Mouse (Mus musculus) midbrain, postnatal 0 days (tissue): ENCODE results near the gene Tmem212. TPM values are rescaled to one million over a fixed set of nuclear protein-coding genes. Genes with fewer than 3 reads are reported as not detected.

ENCODE experiments used
- ATAC-seq: fragments of 200-750 bp; cut with Nextera tagmentation; 2 replicates; pipeline ENCODE4 v1.8.0; 2017; ENCODE audit warnings: moderate number of reproducible peaks, mild to moderate bottlenecking, moderate TSS enrichment, moderate library complexity; ENCODE audit not compliant: low FRiP score
- DNase-seq: peaks from one replicate; pipeline ENCODE4 v3.0.0-alpha.2; 2015; ENCODE audit warnings: low spot score
- H3K27ac ChIP-seq: fragments of 300-500 bp; sonication (generic); 2 replicates; pipeline ENCODE4 v1.5.1; 2014; ENCODE audit warnings: low read depth, mild to moderate bottlenecking, low read length, mixed read lengths
- H3K27me3 ChIP-seq: fragments of 300-500 bp; sonication (generic); 2 replicates; pipeline ENCODE4 v1.6.1; 2014; ENCODE audit warnings: low read length, control low read depth, mixed read lengths; ENCODE audit not compliant: insufficient read depth
- H3K36me3 ChIP-seq: fragments of 300-500 bp; sonication (generic); 2 replicates; pipeline ENCODE4 v1.6.1; 2014; ENCODE audit warnings: low read length, control low read depth, mixed read lengths; ENCODE audit not compliant: insufficient read depth
- H3K4me1 ChIP-seq: fragments of 300-500 bp; sonication (generic); 2 replicates; pipeline ENCODE4 v1.6.1; 2014; ENCODE audit warnings: mild to moderate bottlenecking, control low read depth, antibody characterized with exemption, low read length, mixed read lengths; ENCODE audit not compliant: insufficient read depth
- H3K4me2 ChIP-seq: fragments of 300-500 bp; sonication (generic); 2 replicates; pipeline ENCODE4 v1.6.1; 2014; ENCODE audit warnings: low read depth, mild to moderate bottlenecking, low read length, mixed read lengths; ENCODE audit not compliant: poor library complexity, severe bottlenecking
- H3K4me3 ChIP-seq: fragments of 300-500 bp; sonication (generic); 2 replicates; pipeline ENCODE4 v1.5.1; 2014; ENCODE audit warnings: low read depth, mild to moderate bottlenecking, low read length, moderate library complexity
- H3K9ac ChIP-seq: fragments of 300-500 bp; sonication (generic); replicated peaks from 2 replicates; pipeline ENCODE4 v1.6.1; 2014; ENCODE audit warnings: mild to moderate bottlenecking, low read length, moderate library complexity, mixed read lengths; ENCODE audit not compliant: poor library complexity, severe bottlenecking
- H3K9me3 ChIP-seq: fragments of 300-500 bp; sonication (generic); 2 replicates; pipeline ENCODE4 v1.6.1; 2016; ENCODE audit warnings: low read length, control low read depth
- CTCF ChIP-seq: IDR thresholded peaks from 2 replicates; pipeline ENCODE4 v1.5.1; 2016; ENCODE audit warnings: antibody characterized with exemption, mild to moderate bottlenecking
- WGBS: fragments of 180-500 bp; shearing (Covaris S2); extraction: QIAGEN DNeasy Blood & Tissue Kit; methylation state at CpG from one replicate; pipeline ENCODE4 v1.1.7; 2014; 5-methylcytosine and 5-hydroxymethylcytosine counted together
- polyA plus RNA-seq: library from polyadenylated mRNA; unstranded; fragments of >200 nt; fragmentation: Nextera tagmentation; extraction: Ambion mirVana; gene quantifications from 2 replicates; pipeline ENCODE4 v1.2.1, GENCODE M21; 2015
- total RNA-seq: library from RNA; depleted of rRNA; stranded (reverse); fragments of >200 nt; gene quantifications from 2 replicates; pipeline ENCODE4 v1.2.3, GENCODE M21; 2014; rRNA removed

Gene Tmem212
- total and polyA plus RNA-seq, 2 experiments from 2014 or later = 4.8 to 9.6 TPM

GRCm38 (mm10) chr3:27827236-27827635 lies 68.9 kb downstream of the Tmem212 start:
- WGBS = 85% methylated on average over 3 of the region's 3 CpGs
- Histone ChIP-seq H3K27me3 (no peaks in the 10 kb centered on the region), H3K9me3 (no peaks in the 10 kb centered on the region), H3K36me3 (no peaks in the 10 kb centered on the region), H3K27ac (no peak overlapping the region), H3K4me2 (no peak overlapping the region), H3K9ac (no peak overlapping the region), H3K4me3 (no peak overlapping the region), H3K4me1 (no peaks in the 10 kb centered on the region)
- ATAC-seq (no peak), DNase-seq (no peak)
- TF ChIP-seq CTCF = no peak

- H3K27me3 ChIP-seq = no peaks in the 10 kb centered on the region
- H3K9me3 ChIP-seq = no peaks in the 10 kb centered on the region
- ATAC-seq (no peak), DNase-seq (no peak)
- no peaks in the 10 kb centered on the region for H3K4me1 ChIP-seq
- H3K4me3 ChIP-seq = no peak overlapping the region
- WGBS = 85% methylated on average over 4 of the region's 4 CpGs
- H3K27ac ChIP-seq = no peak overlapping the region
- no peak overlapping the region for H3K9ac ChIP-seq
- no peaks in the 10 kb centered on the region for H3K36me3 ChIP-seq
- H3K4me2 ChIP-seq = no peak overlapping the region
- TF ChIP-seq CTCF = no peak
Observed at GRCm38 (mm10) chr3:27825985-27826384, 70.2 kb downstream of the Tmem212 start.

Other genes starting within 250 kb of the Tmem212 start
- 13.4 and 16.7 TPM in 2 replicates for gene Fndc3b, start 185.1 kb downstream of the Tmem212 start, total RNA-seq
- gene Fndc3b, start 185.1 kb downstream of the Tmem212 start, polyA plus RNA-seq = 5.1 and 7.6 TPM in 2 replicates
- gene Pld1, start 42.3 kb upstream of the Tmem212 start, total RNA-seq = 6.7 and 13.5 TPM in 2 replicates
- gene Pld1, start 42.3 kb upstream of the Tmem212 start, polyA plus RNA-seq = 4.7 and 5.0 TPM in 2 replicates